Mouse (Mus musculus): ENCODE measurements around the gene Tom1l1.
A peak's percentile ranks its signal among the peaks of the same experiment; 100 is the strongest.

Gene Tom1l1

DNA sequence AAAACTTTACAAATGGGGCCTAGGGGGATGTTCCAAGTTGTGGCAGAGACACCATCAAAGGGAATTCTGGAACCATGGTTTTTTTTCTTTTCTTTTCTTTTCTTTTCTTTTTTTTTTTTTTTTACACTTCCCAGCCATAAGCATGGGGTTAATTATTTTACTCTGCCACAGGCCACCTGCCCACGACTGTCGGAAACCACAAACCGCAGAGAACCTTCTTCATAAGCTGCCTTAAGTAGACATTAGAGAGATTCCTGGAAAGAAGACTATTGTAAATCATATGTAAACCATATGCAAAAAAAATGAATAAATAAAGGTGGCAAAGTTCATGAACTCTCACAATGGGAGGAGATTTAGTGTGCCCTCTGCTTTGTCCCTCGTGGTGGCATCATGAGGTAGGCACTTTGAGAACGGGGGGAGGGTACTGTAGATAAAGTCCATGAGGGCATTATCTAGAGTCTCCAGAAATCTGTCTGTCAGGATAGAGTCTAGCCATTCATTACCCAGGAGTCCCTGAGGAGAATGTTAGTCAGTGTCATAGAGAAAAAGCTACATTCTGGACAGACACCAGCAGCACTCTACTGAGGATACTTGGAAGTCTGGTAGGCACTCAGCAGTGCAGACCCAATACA is 12.6 kb downstream of the Tom1l1 start:
- DNase-seq (ENCODE audit: low spot score in 2 of 2): no peak

DNA sequence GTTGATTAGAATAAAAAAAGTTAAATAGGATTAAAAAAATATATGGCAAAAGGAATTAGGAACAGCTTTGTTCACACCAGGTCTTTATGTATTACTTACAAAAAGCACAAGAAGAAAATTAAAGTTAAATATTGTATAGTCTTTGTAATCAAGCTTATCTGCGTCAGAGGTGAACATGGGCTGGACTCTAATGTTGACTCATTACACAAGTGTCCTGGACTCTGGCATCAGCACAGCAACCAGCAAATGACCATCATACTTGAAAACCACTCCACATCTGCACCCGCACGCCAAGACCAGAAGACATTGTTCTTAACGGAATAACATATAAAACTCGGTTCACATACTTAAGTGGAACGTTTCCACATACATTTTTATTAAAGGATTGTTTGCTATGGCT is 20.8 kb downstream of the Tom1l1 start:
- no peak for DNase-seq (ENCODE audit: low spot score in 2 of 2)

DNA sequence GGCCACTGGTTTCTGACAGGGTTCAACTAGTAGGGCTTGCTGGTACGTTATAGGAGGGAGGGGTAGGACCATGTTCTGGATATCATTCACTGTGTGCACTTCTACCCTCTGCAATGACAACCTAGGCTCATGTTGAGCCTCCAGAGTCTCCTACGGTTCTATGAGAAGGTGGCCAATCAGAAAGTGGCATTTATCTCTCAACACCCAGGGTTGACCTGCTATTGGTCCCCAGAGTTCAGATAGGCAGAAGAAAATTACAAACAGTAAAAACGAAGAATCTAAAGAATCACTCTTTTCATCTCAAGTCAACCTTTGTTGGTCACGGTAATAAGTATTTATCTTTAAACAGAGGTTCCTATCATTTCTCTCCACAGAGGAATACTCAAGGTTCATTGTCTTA is 21.2 kb downstream of the Tom1l1 start:
- DNase-seq (ENCODE audit: low spot score in 2 of 2): no peak

DNA sequence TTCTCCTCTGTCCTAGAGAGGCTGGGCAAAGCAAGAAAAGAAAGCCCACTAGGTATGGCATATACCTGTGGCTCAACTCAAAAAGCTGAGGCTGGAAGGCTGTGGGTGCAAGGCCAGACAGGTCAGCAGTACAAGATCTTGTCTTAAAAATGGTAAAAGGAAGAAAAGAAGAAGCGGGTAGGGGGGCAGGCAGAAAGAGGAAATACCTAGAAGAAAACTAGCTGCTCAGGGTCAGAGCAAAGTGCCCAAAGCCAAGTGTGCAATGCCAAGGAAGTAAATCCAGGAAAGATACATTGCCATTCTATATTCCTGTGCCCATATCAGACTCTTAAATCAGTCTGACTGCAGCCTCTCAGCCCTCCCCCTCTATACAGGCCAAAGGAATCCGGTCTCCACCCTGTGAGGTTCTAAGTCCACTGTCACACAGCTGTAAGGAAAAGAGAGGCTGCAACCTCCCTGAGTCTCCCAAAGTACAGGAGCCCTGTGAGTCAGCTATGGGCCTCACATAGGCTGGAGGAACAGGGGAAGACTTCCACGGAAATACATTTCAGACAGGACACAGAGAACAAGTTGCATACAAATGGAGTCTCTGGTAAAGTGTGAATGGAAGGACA is 21.9 kb downstream of the Tom1l1 start:
- DNase-seq (ENCODE audit: low spot score in 2 of 2): no peak

DNA sequence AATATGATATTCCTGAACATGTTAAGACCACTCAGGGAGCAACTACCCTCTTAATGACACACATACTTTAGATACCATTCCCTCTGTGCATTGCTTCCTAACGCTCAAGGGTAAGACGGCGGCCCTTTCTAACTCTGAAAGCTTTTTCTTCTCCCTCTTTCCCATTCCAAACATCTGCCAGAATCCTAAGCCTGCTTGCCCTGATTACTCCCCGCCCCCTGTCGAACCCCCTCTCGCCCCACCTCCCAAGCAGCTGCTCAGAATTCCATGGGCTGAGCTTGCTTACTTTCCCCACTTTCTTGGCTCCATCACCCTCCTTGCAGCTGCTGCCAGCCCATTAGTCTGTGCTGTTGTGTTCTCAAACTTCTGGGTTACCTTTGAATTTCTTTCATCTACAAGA is 23.0 kb downstream of the Tom1l1 start:
- DNase-seq (ENCODE audit: low spot score in 2 of 2): peak in 1 of 2 experiments; percentile 24

DNA sequence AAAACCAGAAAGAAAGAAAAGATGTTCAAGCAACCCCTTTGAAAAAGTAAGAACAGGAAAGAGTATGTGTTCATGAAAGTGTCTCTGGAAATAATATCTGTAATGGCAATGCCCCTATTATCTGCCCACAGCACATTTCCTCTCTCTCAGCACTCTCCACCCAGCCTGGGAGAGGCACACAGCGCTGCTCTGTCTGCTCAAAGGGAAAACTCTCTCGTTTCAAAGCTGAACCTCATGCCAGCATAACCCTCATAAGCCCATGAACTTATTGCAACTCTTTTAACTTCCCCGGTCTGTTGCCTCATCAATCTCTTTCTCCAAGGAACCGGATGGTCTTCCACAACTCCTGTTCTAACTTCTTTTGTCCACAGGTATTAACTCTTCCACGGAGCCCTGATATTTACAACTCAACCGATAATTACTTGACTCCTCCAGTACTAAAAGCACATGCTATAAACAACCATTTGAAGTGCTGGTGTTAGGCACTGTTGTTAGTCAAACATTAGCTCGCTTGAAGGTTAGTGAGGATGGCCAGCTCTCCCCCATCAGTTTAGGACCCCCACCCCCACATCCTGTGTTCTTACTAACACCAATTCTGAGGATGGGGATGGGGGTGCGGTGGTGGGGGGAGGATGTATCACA is 23.7 kb downstream of the Tom1l1 start:
- no peak for DNase-seq (ENCODE audit: low spot score in 2 of 2)

DNA sequence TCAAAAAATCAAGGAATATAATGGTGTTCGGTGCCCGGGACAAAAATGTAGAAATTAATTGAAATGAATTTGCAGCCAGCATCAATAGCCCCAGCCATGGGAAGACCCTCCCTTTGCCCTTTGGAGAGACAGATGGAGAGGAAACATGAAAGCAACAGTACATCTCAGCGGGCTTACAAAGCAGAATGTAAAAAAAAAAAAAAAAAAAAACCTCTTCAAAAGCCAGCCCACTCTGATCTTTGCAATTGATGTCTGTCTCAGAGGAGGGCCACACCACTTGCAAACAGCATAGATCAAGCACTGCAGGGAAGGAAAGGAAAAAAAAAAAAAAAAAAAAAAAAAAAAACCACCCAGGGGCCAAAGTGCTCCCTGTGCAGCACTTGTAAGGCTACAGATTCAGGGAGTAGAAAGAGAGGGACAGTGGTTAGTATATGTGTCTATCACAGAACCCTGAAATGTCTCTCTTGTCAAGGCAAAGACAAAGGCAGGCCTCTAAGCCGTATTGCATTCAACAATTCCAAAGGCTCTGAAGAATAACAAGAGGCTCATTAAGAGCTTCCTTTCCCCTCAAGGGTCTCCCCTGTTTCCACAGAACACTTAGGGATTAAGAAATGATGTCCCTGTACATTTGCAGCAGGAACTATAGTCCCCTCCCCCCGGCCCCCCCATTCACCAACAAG is 24.4 kb downstream of the Tom1l1 start:
- DNase-seq (ENCODE audit: low spot score in 2 of 2): no peak

DNA sequence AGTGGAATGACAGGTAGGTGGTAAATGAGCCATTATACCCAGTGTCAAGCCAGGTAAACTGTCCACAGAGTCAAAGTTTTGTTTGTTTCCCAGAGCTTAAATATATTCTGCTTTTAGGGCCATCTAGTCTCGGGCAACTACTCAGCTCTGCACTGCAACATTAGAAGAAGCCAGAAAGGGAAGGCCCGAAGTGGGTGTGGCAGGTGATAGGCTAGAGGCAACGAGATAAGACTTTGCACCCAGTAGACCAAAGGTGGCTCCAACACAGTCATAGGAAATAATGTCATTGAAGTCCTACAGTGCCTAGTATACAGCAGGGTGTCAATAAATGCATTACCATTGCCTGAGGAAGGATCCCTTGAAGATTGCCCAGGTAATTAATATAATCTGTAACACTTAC is 25.1 kb downstream of the Tom1l1 start:
- no peak for DNase-seq (ENCODE audit: low spot score in 2 of 2)

DNA sequence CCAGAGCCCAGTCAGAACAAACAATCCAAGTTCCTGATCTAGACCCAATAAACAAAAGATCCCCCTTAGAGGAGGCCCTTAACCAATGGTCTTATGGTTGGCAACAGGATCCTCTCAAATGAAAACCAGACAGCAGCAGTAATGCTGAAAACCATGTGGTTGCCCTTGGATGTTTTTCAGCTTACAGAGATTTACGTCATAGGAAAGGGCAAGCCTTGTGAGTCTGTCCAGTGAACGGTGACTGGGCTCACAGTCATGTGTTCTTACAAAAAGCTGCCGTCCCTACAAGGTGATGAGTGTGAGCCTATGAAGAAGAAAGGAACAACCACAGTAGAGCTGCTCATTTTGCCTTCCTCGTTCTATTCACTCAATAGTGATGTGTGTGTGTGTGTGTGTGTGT is 27.5 kb downstream of the Tom1l1 start:
- DNase-seq (ENCODE audit: low spot score in 2 of 2): no peak

DNA sequence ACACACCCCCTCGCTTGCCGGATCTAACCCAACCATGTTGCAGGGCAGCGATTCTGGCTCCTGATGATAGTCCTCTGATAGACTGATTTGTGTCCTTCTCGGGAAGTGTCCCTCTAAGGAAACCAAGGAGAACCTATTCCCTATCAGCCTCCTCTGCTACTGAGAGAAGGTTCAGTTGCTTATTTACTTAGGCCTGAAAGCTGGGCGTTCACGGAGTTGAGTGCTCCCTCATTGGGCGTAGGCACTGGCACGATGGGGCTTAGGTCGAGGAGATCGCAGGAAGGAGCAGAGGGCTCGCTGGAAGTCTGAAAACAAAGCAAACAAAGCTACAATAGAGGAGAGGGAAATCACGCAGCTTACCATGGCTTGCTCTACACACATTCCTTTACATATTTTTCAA is 30.6 kb downstream of the Tom1l1 start:
- no peak for DNase-seq (ENCODE audit: low spot score in 2 of 2)

DNA sequence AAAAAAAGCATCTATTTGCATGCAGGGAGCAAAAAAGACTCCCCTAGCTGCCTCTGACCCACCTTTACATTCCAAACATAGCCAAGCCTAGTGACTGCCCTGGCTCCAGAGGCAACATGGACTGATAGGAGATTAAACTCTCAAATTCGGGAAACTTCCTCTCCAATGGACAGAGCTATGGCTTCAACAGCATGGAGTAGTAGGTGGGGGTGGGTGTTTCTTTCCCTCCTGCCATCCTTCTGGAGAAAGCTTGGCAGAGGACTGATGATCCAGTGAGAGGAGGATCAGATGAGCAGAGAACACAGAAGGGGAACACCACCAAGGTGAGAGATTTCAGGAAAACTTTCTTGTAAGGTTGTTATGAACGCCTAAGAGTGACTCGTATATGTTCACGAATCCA is 35.6 kb downstream of the Tom1l1 start:
- DNase-seq (ENCODE audit: low spot score in 2 of 2): no peak

DNA sequence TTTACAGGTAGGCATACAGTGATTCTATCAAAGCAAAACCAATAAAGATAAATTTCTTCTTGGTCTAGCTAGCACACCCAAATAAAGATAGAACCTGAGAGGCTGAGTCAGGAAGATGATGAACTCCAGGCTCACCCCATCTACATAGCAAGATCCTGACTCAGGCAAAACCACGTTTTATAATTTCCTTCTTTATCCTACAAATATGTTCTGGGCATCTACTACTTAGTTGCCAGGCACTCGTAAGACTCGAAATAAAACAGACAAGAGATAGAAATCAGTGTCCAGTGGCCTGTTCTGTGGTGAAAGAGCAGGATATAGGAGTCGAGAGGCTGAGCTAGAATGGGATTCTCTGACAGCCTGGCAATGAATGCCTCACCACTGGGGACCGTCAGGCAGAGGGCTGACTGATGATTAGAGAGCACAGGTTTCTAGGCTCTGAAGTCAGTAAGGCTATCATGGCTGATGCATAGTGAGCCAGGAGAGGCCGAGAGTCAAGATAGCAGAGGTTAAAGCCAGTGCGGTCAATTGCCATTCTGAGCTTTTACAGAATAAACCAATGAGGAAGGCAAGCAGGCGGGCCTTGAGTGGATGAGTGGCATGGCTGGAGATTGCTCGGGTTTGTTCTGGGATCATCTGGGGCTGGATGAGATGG is 37.8 kb downstream of the Tom1l1 start:
- no peak for DNase-seq (ENCODE audit: low spot score in 2 of 2)

DNA sequence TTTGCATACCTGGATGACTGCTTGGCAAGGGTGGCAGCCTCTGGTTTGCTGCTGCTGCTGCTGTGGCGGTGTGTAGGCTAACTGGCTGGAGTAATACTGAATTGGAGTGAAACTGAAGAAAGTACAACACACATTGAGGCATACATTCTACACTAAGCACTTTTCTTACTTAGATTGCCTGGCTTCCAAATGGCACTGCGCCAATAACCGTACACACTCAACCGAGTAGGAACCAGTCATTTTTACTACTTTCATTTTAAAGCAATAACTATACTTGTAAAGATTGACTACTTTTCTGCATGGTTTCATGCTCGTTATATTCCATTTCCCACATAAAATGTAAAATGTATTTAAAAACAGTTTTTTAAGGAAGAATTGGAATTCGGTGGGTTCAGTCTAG is 38.4 kb downstream of the Tom1l1 start:
- DNase-seq (ENCODE audit: low spot score in 2 of 2): no peak

DNA sequence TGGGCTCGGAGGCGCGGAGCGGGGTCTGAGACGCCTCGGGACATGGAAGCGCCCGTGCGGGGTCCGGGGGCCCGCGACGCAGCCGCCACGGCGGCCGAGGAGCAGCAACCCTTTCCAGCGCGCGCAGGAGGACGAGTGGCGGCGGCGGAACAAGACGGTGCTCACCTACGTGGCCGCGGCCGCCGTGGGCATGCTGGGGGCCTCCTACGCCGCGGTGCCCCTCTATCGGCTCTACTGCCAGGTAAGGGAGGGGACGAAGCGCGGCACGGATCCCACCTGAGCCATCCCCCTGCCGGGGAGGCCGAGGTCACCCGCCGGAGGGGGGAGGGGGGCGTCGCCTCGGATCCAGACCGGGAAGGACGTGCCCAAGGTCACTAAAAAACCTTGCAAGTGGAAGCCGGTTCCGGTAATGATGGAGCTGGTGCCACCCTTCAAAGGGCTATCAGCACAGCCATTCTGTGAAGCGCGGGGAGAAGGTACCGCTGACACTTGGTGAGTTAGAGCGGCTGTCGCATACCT is 49.8 kb downstream of the Tom1l1 start:
- DNase-seq (ENCODE audit: low spot score in 2 of 2): peak in 1 of 2 experiments; percentile 59

DNA sequence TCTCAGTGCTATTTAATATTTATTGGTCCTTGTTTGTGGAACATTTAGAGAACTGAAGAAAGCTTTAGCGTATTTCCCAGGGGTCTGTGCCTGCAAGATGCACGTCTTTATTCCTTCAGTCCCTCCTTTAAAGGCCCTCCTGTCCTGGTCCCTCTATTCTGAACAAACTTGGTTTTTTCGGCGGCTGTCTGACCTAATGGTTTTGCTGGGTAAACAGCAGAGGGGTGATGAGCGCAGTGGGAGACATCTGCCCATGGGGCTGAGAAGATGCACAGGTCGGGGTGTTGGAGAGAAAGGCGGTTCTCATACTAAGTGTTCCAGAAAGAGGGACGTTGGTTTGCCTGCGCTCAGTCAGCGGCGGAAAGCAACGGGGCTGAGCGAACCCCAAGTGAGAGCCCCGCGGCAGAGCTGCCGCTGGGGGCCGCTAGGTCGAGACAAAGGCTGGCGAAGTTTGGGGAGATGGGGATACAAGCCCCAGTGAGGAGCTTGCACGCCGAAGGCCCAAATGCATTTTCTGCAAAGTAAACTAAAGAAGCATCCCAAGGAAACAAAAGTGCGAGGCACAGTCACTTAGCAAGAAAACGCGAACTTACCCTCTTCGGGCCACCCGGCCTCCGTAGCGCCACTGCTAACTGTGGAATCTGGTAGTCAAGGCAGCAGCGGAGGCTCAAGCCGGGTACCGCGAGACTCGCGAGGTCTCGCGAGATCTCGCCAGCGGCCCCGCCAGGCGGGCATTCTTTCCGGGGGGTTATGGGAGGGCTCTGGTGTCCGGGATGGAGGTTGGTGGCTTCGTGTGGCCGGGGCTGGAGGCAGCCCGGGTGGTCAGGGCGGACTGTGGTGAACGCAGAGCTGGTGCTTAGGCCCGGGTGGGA is 50.5 kb downstream of the Tom1l1 start, which contains the start of the genes Stxbp4 and Cox11:
Gene Stxbp4 (minus strand): TSS at position 645 of the 872 bp plus-strand sequence.
Gene Cox11 (plus strand): TSS at position 734 of the 872 bp plus-strand sequence.
- peak; percentile 92 to 93 for DNase-seq (ENCODE audit: low spot score in 2 of 2)

DNA sequence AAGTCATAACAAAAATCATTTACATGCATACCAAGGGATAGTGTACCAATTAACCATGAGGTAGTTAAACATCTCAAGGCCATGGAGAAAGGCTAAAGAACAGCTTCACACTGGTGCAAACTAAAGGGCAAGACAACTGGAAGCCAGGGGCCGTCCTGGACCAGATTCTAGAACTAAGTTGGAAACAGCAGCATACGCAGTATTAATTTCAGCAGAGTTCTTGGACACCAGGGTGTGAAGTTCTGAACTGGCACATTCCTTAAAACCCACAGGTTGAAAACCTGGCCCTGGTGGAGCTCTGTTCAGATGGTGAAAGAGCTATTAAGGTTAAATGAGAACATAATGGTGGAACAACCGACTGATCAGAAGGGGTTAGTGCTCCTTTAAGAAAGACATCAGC is 53.5 kb downstream of the Tom1l1 start:
- DNase-seq (ENCODE audit: low spot score in 2 of 2): no peak

DNA sequence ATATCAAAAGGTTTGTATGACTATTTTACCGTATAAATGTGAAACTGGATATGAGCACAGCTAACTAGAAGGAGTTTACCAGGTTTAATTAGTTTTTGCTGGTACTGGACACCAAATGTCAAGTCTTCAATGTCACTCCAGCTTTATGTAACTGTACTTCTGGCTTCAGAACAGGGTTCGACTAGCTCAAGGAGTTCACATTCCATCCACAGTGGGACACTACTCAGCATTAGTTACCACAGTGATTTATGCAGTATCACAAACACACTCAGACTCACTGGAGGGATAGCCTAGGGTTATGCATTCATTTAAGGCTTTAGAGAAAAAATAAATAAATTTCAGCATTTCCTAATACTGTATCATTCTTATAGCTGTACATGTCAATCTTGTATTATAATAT is 55.7 kb downstream of the Tom1l1 start:
- no peak for DNase-seq (ENCODE audit: low spot score in 2 of 2)

DNA sequence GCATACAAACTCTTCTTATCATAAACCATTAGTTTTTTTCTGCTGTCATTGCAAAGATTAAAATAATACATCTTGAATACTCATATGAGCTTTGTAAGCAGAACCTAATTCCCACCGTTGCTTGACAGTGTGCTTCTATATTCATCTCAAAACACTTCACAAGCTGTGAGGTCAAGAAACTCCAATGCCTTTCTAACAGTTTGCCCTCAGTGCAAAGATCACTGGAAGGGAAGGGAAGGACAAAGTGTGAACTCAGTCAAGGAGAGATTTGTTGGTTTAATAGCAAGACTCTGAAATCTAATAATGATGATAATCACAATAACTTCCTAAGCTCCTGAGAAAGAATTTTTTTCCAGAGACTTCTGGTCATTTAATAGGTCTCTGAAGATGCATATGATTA is 60.4 kb downstream of the Tom1l1 start:
- no peak for DNase-seq (ENCODE audit: low spot score in 2 of 2)

DNA sequence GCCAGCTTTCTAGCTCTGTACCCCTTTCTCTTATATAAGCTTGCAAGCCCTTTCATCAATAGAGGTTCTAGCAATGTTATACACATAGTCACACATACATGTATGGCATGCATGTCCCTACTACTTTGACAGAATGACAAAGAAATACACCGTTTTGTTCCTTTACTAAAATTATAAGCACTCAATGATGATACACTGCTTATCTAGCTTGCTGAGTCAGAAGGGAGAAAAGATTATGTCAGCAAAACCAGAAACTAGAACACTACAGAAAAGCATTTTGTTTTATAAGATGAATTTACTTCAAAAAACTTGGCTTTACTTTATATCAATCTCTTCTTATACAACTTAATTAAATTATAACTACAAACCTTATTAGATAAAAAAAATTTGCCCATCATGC is 63.0 kb downstream of the Tom1l1 start:
- DNase-seq (ENCODE audit: low spot score in 2 of 2): no peak

DNA sequence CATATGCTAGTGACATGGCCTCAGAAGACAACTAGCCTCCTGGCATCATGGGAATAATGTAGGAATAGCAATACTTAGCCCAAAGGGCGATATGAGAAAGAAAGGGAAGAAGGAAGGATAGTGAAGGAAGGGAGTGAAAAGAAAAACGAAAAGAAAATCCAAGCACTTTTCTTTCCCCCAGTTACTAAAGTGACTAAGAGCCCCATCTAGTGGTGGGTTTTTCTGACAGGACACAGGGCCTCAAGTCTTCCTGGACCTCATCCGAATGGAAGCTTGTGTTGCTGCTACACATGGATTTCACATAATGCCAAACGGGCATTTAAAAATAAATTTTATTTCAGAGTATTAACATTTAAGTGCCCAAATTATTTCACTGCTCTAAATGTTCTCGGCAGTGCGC is 64.7 kb downstream of the Tom1l1 start:
- no peak for DNase-seq (ENCODE audit: low spot score in 2 of 2)

DNA sequence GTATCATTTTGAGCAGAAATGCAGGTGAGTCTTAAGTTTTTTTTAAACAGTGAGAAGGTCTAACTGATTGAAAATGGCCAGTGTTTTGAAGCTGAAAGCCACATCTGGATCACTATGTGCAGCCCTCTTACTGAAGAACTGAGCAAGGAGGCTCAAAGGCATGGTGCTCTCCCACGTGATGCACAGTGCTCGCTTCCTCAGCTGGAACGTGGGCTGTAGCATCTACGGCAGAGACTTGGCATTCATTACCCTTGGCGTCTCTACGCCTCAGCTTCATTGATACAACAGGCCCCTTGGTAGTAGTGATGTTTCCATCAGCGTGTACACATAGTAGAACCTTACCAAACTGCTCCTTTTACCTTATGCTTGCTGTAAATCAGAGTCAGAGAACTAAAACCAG is 65.7 kb downstream of the Tom1l1 start:
- DNase-seq (ENCODE audit: low spot score in 2 of 2): no peak

Measured in urinary bladder, postnatal 4 days (tissue).